Mouse (Mus musculus) layer of hippocampus, adult 2 months (tissue): ENCODE results near the gene Rab1b. TPM values are rescaled to one million over a fixed set of nuclear protein-coding genes. Genes with fewer than 3 reads are reported as not detected.

ENCODE experiments used
- DNase-seq, 2 experiments: peaks; one replicate each; pipeline ENCODE4 v3.0.0; 2022; ENCODE audit warnings: low spot score in 2 of 2
- H3K27ac ChIP-seq: fragments of 200-600 bp; 2 replicates; pipeline ENCODE4 v1.8.1; 2022
- H3K4me3 ChIP-seq: fragments of 200-600 bp; 2 replicates; pipeline ENCODE4 v1.8.1; 2022; ENCODE audit warnings: mild to moderate bottlenecking
- CTCF ChIP-seq: fragments of 200-600 bp; conservative IDR thresholded peaks from 2 replicates; pipeline ENCODE4 v1.8.1; 2022; ENCODE audit warnings: antibody characterized with exemption, mild to moderate bottlenecking, moderate library complexity
- total RNA-seq, 2 experiments: library from RNA; stranded (reverse); gene quantifications; 2 replicates each; pipeline ENCODE4 v1.2.3; 2021

The Rab1b gene
- total RNA-seq, 2 experiments from 2014 or later: 156 to 169 TPM

- no peak for TF ChIP-seq CTCF
- DNase-seq: no peak
- Histone ChIP-seq H3K27ac (peak overlapping the region; percentile 62; the same call in 1 of the 2 replicates), H3K4me3 (peak overlapping the region; percentile 13; the same call in 1 of the 2 replicates)
Measured at GRCm38 (mm10) chr19:5082005-5082404, 24.9 kb downstream of the Rab1b start.

- Histone ChIP-seq H3K4me3 (no peak overlapping the region), H3K27ac (no peak overlapping the region)
- no peak for DNase-seq
- TF ChIP-seq CTCF: peak; percentile 71
Measured at GRCm38 (mm10) chr19:5079279-5079678, 27.6 kb downstream of the Rab1b start.

- TF ChIP-seq CTCF: no peak
- no peak overlapping the region for H3K4me3 ChIP-seq
- no peak for DNase-seq
- H3K27ac ChIP-seq: no peak overlapping the region
Measured at GRCm38 (mm10) chr19:5073518-5073917, 33.4 kb downstream of the Rab1b start.

GRCm38 (mm10) chr19:5073028-5073427 lies 33.8 kb downstream of the Rab1b start:
- TF ChIP-seq CTCF: peak; percentile 73
- H3K4me3 ChIP-seq: peak overlapping the region; percentile 8; the same call in 1 of the 2 replicates
- no peak overlapping the region for H3K27ac ChIP-seq
- no peak for DNase-seq

- no peak for TF ChIP-seq CTCF
- Histone ChIP-seq H3K27ac (no peak overlapping the region), H3K4me3 (peak overlapping the region; percentile 55)
- no peak for DNase-seq
Measured at GRCm38 (mm10) chr19:5072389-5073019, 34.4 kb downstream of the Rab1b start.

- TF ChIP-seq CTCF: no peak
- no peak for DNase-seq
Measured at GRCm38 (mm10) chr19:5071545-5072369, 35.1 kb downstream of the Rab1b start.

GRCm38 (mm10) chr19:5071077-5071476 lies 35.8 kb downstream of the Rab1b start:
- Histone ChIP-seq H3K27ac (no peak overlapping the region; the same call in 1 of the 2 replicates), H3K4me3 (peak overlapping the region; percentile 55; the same call in 1 of the 2 replicates)
- TF ChIP-seq CTCF: no peak
- DNase-seq: no peak

More at GRCm38 (mm10) chr19:5071545-5072369, 35.1 kb downstream of the Rab1b start:
- peak overlapping the region; percentile 55 for H3K4me3 ChIP-seq
- peak overlapping the region; percentile 57 for H3K27ac ChIP-seq

GRCm38 (mm10) chr19:5069978-5070377 lies 36.9 kb downstream of the Rab1b start:
- no peak for DNase-seq
- TF ChIP-seq CTCF: no peak
- Histone ChIP-seq H3K27ac (no peak overlapping the region), H3K4me3 (no peak overlapping the region)

GRCm38 (mm10) chr19:5069486-5069885 lies 37.4 kb downstream of the Rab1b start:
- no peak overlapping the region; the same call in 1 of the 2 replicates for H3K4me3 ChIP-seq
- no peak for DNase-seq
- no peak for TF ChIP-seq CTCF
- no peak overlapping the region for H3K27ac ChIP-seq

- H3K4me3 ChIP-seq: peak overlapping the region; percentile 51
- peak overlapping the region; percentile 21; the same call in 1 of the 2 replicates for H3K27ac ChIP-seq
- TF ChIP-seq CTCF: peak; percentile 23
- no peak for DNase-seq
Measured at GRCm38 (mm10) chr19:5068570-5069234, 38.2 kb downstream of the Rab1b start.

- H3K4me3 ChIP-seq: peak within 1 kb of the TSS; percentile 51
- no peak for DNase-seq
- no peak for TF ChIP-seq CTCF
- H3K27ac ChIP-seq: peak within 1 kb of the TSS; percentile 32; the same call in 1 of the 2 replicates
Measured at GRCm38 (mm10) chr19:5067867-5068569, 38.9 kb downstream of the Rab1b start, which contains the start of gene Cd248. Gene Cd248, plus strand, starts transcription at chr19:5068078.

- Histone ChIP-seq H3K27ac (0 out of 2 replicates have a peak overlapping the region, but pooled peaks have one; percentile 32), H3K4me3 (peak overlapping the region; percentile 51; the same call in 1 of the 2 replicates)
- DNase-seq: no peak
- TF ChIP-seq CTCF: no peak
Measured at GRCm38 (mm10) chr19:5067040-5067799, 39.7 kb downstream of the Rab1b start.
